Mouse (Mus musculus) kidney, embryonic 15.5 days (tissue): Measurements from ENCODE around the gene Irf2bp2. TPM values are rescaled to one million over a fixed set of nuclear protein-coding genes. Genes with fewer than 3 reads are reported as not detected.

Experiments used
- ATAC-seq: fragments of 200-750 bp; cut with Nextera tagmentation; replicated peaks from 2 replicates; pipeline ENCODE4 v1.8.0; 2017; ENCODE audit warnings: moderate TSS enrichment; ENCODE audit not compliant: low FRiP score
- H3K27ac ChIP-seq: fragments of 300-500 bp; sonication (generic); 2 replicates; pipeline ENCODE4 v1.5.1; 2015; ENCODE audit warnings: mild to moderate bottlenecking, inconsistent platforms
- H3K27me3 ChIP-seq: fragments of 300-500 bp; sonication (generic); 2 replicates; pipeline ENCODE4 v1.6.1; 2015; ENCODE audit warnings: inconsistent platforms
- H3K36me3 ChIP-seq: fragments of 300-500 bp; sonication (generic); 2 replicates; pipeline ENCODE4 v1.6.1; 2015; ENCODE audit warnings: inconsistent platforms
- H3K4me1 ChIP-seq: fragments of 300-500 bp; sonication (generic); 2 replicates; pipeline ENCODE4 v1.6.1; 2015; ENCODE audit warnings: inconsistent platforms
- H3K4me2 ChIP-seq: fragments of 300-500 bp; sonication (generic); 2 replicates; pipeline ENCODE4 v1.6.1; 2015; ENCODE audit warnings: moderate library complexity, mild to moderate bottlenecking, inconsistent platforms
- H3K4me3 ChIP-seq: fragments of 300-500 bp; sonication (generic); replicated peaks from 2 replicates; pipeline ENCODE4 v1.5.1; 2015; ENCODE audit warnings: mild to moderate bottlenecking, inconsistent platforms
- H3K9ac ChIP-seq: fragments of 300-500 bp; sonication (generic); 2 replicates; pipeline ENCODE4 v1.6.1; 2015; ENCODE audit warnings: mild to moderate bottlenecking, inconsistent platforms
- H3K9me3 ChIP-seq: fragments of 300-500 bp; sonication (generic); replicated peaks from 2 replicates; pipeline ENCODE4 v1.6.1; 2016; ENCODE audit warnings: inconsistent platforms
- WGBS: fragments of 180-500 bp; shearing (Covaris S2); methylation state at CpG from one replicate; pipeline ENCODE4 v1.1.7; 2015; ENCODE audit warnings: mixed read lengths; 5-methylcytosine and 5-hydroxymethylcytosine counted together
- polyA plus RNA-seq: library from polyadenylated mRNA; unstranded; fragments of >200 nt; fragmentation: Nextera tagmentation; extraction: Ambion mirVana; gene quantifications from 2 replicates; pipeline ENCODE4 v1.2.1, GENCODE M21; 2015

The Irf2bp2 gene
- polyA plus RNA-seq, 1 experiment from 2014 or later: 13.3 TPM

- Histone ChIP-seq H3K36me3 (peaks cover 18% of the 10 kb centered on the region), H3K4me2 (peak overlapping the region; percentile 98), H3K27me3 (no peaks in the 10 kb centered on the region), H3K4me1 (peaks cover 57% of the 10 kb centered on the region), H3K9ac (peak overlapping the region; percentile 71; the same call in 1 of the 2 replicates), H3K4me3 (peak overlapping the region; percentile 53), H3K9me3 (peaks cover 3% of the 10 kb centered on the region; the same call in 1 of the 2 replicates), H3K27ac (peak overlapping the region; percentile 99)
- peak; percentile 38 for ATAC-seq
- 5% methylated on average over 13 of the region's 13 CpGs for WGBS
These were observed 10.3 kb downstream of the Irf2bp2 start for GRCm38 (mm10) chr8:126583534-126583933.

GRCm38 (mm10) chr8:126583018-126583417 lies 10.8 kb downstream of the Irf2bp2 start:
- Histone ChIP-seq H3K36me3 (peaks cover 16% of the 10 kb centered on the region), H3K4me3 (no peak overlapping the region), H3K9me3 (peaks cover 3% of the 10 kb centered on the region; the same call in 1 of the 2 replicates), H3K9ac (no peak overlapping the region), H3K4me2 (peak overlapping the region; percentile 98; the same call in 1 of the 2 replicates), H3K27ac (peak overlapping the region; percentile 99), H3K27me3 (no peaks in the 10 kb centered on the region), H3K4me1 (peaks cover 54% of the 10 kb centered on the region)
- ATAC-seq: no peak
- 51% methylated on average over 2 of the region's 2 CpGs for WGBS

GRCm38 (mm10) chr8:126582509-126582908 lies 11.3 kb downstream of the Irf2bp2 start:
- H3K9ac ChIP-seq: no peak overlapping the region
- H3K4me3 ChIP-seq: no peak overlapping the region
- peak overlapping the region; percentile 99 for H3K27ac ChIP-seq
- H3K36me3 ChIP-seq: peaks cover 11% of the 10 kb centered on the region
- no peak overlapping the region for H3K4me2 ChIP-seq
- no peak for ATAC-seq
- H3K4me1 ChIP-seq: peaks cover 49% of the 10 kb centered on the region
- WGBS: 43% methylated on average over 6 of the region's 6 CpGs
- H3K27me3 ChIP-seq: no peaks in the 10 kb centered on the region
- peaks cover 3% of the 10 kb centered on the region; the same call in 1 of the 2 replicates for H3K9me3 ChIP-seq

- Histone ChIP-seq H3K4me1 (peaks cover 42% of the 10 kb centered on the region), H3K27me3 (no peaks in the 10 kb centered on the region), H3K4me3 (no peak overlapping the region), H3K4me2 (no peak overlapping the region), H3K27ac (no peak overlapping the region), H3K36me3 (peaks cover 5% of the 10 kb centered on the region), H3K9me3 (peaks cover 3% of the 10 kb centered on the region; the same call in 1 of the 2 replicates), H3K9ac (no peak overlapping the region)
- 95% methylated on average over 6 of the region's 6 CpGs for WGBS
- ATAC-seq: no peak
These were observed 12.1 kb downstream of the Irf2bp2 start for GRCm38 (mm10) chr8:126581662-126582061.

GRCm38 (mm10) chr8:126580826-126581225 lies 13.0 kb downstream of the Irf2bp2 start:
- H3K4me1 ChIP-seq: peaks cover 34% of the 10 kb centered on the region
- no peak overlapping the region for H3K27ac ChIP-seq
- H3K4me3 ChIP-seq: no peak overlapping the region
- no peaks in the 10 kb centered on the region for H3K27me3 ChIP-seq
- H3K9me3 ChIP-seq: peaks cover 3% of the 10 kb centered on the region; the same call in 1 of the 2 replicates
- H3K4me2 ChIP-seq: no peak overlapping the region
- no peak for ATAC-seq
- WGBS: 95% methylated on average over 4 of the region's 4 CpGs
- H3K9ac ChIP-seq: no peak overlapping the region
- no peaks in the 10 kb centered on the region for H3K36me3 ChIP-seq

- Histone ChIP-seq H3K4me1 (peaks cover 26% of the 10 kb centered on the region), H3K9me3 (peaks cover 3% of the 10 kb centered on the region; the same call in 1 of the 2 replicates), H3K4me2 (no peak overlapping the region), H3K9ac (no peak overlapping the region), H3K27me3 (no peaks in the 10 kb centered on the region), H3K4me3 (no peak overlapping the region), H3K27ac (no peak overlapping the region), H3K36me3 (no peaks in the 10 kb centered on the region)
- 96% methylated on average over 1 of the region's 1 CpGs for WGBS
- no peak for ATAC-seq
These were observed 13.7 kb downstream of the Irf2bp2 start for GRCm38 (mm10) chr8:126580086-126580485.

- WGBS: 80% methylated on average over 3 of the region's 3 CpGs
- Histone ChIP-seq H3K9me3 (peaks cover 3% of the 10 kb centered on the region; the same call in 1 of the 2 replicates), H3K9ac (no peak overlapping the region), H3K4me2 (no peak overlapping the region), H3K36me3 (no peaks in the 10 kb centered on the region), H3K4me1 (peaks cover 12% of the 10 kb centered on the region), H3K27me3 (no peaks in the 10 kb centered on the region), H3K27ac (no peak overlapping the region), H3K4me3 (no peak overlapping the region)
- ATAC-seq: no peak
These were observed 15.1 kb downstream of the Irf2bp2 start for GRCm38 (mm10) chr8:126578641-126579040.

GRCm38 (mm10) chr8:126576919-126577318 lies 16.9 kb downstream of the Irf2bp2 start:
- no peak overlapping the region for H3K4me3 ChIP-seq
- no peak for ATAC-seq
- H3K9ac ChIP-seq: no peak overlapping the region
- H3K4me1 ChIP-seq: no peaks in the 10 kb centered on the region; the same call in 1 of the 2 replicates
- H3K36me3 ChIP-seq: no peaks in the 10 kb centered on the region
- H3K27me3 ChIP-seq: no peaks in the 10 kb centered on the region
- peaks cover 3% of the 10 kb centered on the region; the same call in 1 of the 2 replicates for H3K9me3 ChIP-seq
- H3K27ac ChIP-seq: no peak overlapping the region
- WGBS: 88% methylated on average over 8 of the region's 8 CpGs
- H3K4me2 ChIP-seq: no peak overlapping the region

GRCm38 (mm10) chr8:126576086-126576485 lies 17.7 kb downstream of the Irf2bp2 start:
- ATAC-seq: no peak
- H3K27me3 ChIP-seq: no peaks in the 10 kb centered on the region
- H3K4me1 ChIP-seq: peaks cover 4% of the 10 kb centered on the region; the same call in 1 of the 2 replicates
- no peak overlapping the region for H3K27ac ChIP-seq
- H3K9me3 ChIP-seq: peaks cover 3% of the 10 kb centered on the region; the same call in 1 of the 2 replicates
- H3K4me3 ChIP-seq: no peak overlapping the region
- H3K4me2 ChIP-seq: no peak overlapping the region
- no peak overlapping the region for H3K9ac ChIP-seq
- no peaks in the 10 kb centered on the region for H3K36me3 ChIP-seq

GRCm38 (mm10) chr8:126574882-126575637 lies 18.7 kb downstream of the Irf2bp2 start:
- 84% methylated on average over 16 of the region's 16 CpGs for WGBS
- no peak for ATAC-seq
- H3K4me2 ChIP-seq: no peak overlapping the region
- no peak overlapping the region for H3K4me3 ChIP-seq
- H3K9ac ChIP-seq: no peak overlapping the region
- no peaks in the 10 kb centered on the region for H3K36me3 ChIP-seq
- no peak overlapping the region for H3K27ac ChIP-seq
- H3K27me3 ChIP-seq: no peaks in the 10 kb centered on the region
- no peaks in the 10 kb centered on the region for H3K9me3 ChIP-seq
- H3K4me1 ChIP-seq: peaks cover 4% of the 10 kb centered on the region; the same call in 1 of the 2 replicates

- H3K4me1 ChIP-seq: peaks cover 4% of the 10 kb centered on the region; the same call in 1 of the 2 replicates
- H3K27ac ChIP-seq: no peak overlapping the region
- no peak overlapping the region for H3K4me2 ChIP-seq
- H3K9me3 ChIP-seq: no peaks in the 10 kb centered on the region
- 85% methylated on average over 4 of the region's 4 CpGs for WGBS
- H3K9ac ChIP-seq: no peak overlapping the region
- no peak for ATAC-seq
- no peak overlapping the region for H3K4me3 ChIP-seq
- H3K36me3 ChIP-seq: no peaks in the 10 kb centered on the region
- no peaks in the 10 kb centered on the region for H3K27me3 ChIP-seq
These were observed 19.9 kb downstream of the Irf2bp2 start for GRCm38 (mm10) chr8:126573878-126574277.

GRCm38 (mm10) chr8:126573079-126573694 lies 20.6 kb downstream of the Irf2bp2 start:
- no peak overlapping the region for H3K4me3 ChIP-seq
- no peaks in the 10 kb centered on the region for H3K36me3 ChIP-seq
- no peak overlapping the region for H3K4me2 ChIP-seq
- H3K27ac ChIP-seq: no peak overlapping the region
- H3K4me1 ChIP-seq: peaks cover 4% of the 10 kb centered on the region; the same call in 1 of the 2 replicates
- no peak for ATAC-seq
- H3K9ac ChIP-seq: no peak overlapping the region
- no peaks in the 10 kb centered on the region for H3K9me3 ChIP-seq
- H3K27me3 ChIP-seq: no peaks in the 10 kb centered on the region
- WGBS: 92% methylated on average over 6 of the region's 6 CpGs
